Mouse (Mus musculus) liver, embryonic 14.5 days (tissue): ENCODE measurements around the gene Serpinb1b. TPM values are rescaled to one million over a fixed set of nuclear protein-coding genes. Genes with fewer than 3 reads are reported as not detected.
"Not testable (repeated sequence)": the region's sequence is repeated elsewhere in the genome, so short reads cannot be mapped to it uniquely, and the experiment has no call there.

Source experiments
- ATAC-seq: fragments of 200-750 bp; cut with Nextera tagmentation; 2 replicates; pipeline ENCODE4 v1.8.0; 2017; ENCODE audit warnings: moderate number of reproducible peaks, mild to moderate bottlenecking, moderate library complexity; ENCODE audit not compliant: insufficient read depth
- DNase-seq, 3 experiments: peaks; one replicate each; pipeline ENCODE4 v3.0.0-alpha.2; 2012 to 2013; ENCODE audit warnings: low read depth in 3 of 3, low spot score in 3 of 3
- H3K27ac ChIP-seq: fragments of 300-500 bp; sonication (generic); 2 replicates; pipeline ENCODE4 v1.5.1; 2014; ENCODE audit warnings: moderate library complexity, mild to moderate bottlenecking, control low read depth, inconsistent platforms
- H3K27me3 ChIP-seq: fragments of 300-500 bp; sonication (generic); 2 replicates; pipeline ENCODE4 v1.6.1; 2014; ENCODE audit warnings: mild to moderate bottlenecking, low read length, moderate library complexity; ENCODE audit not compliant: control insufficient read depth, insufficient read depth
- H3K36me3 ChIP-seq: fragments of 300-500 bp; sonication (generic); replicated peaks from 2 replicates; pipeline ENCODE4 v1.6.1; 2014; ENCODE audit warnings: low read depth; ENCODE audit not compliant: control insufficient read depth, insufficient read depth
- H3K4me1 ChIP-seq, 2 experiments: fragments of 200-500 bp in 1 of 2; fragments of 300-500 bp in 1 of 2; sonication (generic) in 1 of 2; replicated peaks; 2 replicates each; pipeline ENCODE4 v1.6.1; 2012 to 2014; ENCODE audit warnings: antibody characterized with exemption in 1 of 2, inconsistent platforms in 1 of 2, low read length in 1 of 2; ENCODE audit not compliant: control insufficient read depth in 2 of 2, insufficient read depth in 2 of 2
- H3K4me2 ChIP-seq: fragments of 300-500 bp; sonication (generic); 2 replicates; pipeline ENCODE4 v1.6.1; 2014; ENCODE audit warnings: low read depth, mild to moderate bottlenecking, control low read depth, moderate library complexity
- H3K4me3 ChIP-seq, 2 experiments: fragments of 200-500 bp in 1 of 2; fragments of 300-500 bp in 1 of 2; sonication (generic) in 1 of 2; 2 replicates each; pipeline ENCODE4 v1.5.1; 2012 to 2014; ENCODE audit warnings: low read depth in 2 of 2, low read length in 2 of 2, mild to moderate bottlenecking in 2 of 2, control low read depth in 1 of 2, inconsistent platforms in 1 of 2, moderate library complexity in 1 of 2; ENCODE audit not compliant: insufficient read depth in 1 of 2
- H3K9ac ChIP-seq: fragments of 300-500 bp; sonication (generic); replicated peaks from 2 replicates; pipeline ENCODE4 v1.6.1; 2014; ENCODE audit warnings: mild to moderate bottlenecking, control low read depth, moderate library complexity
- H3K9me3 ChIP-seq: fragments of 300-500 bp; sonication (generic); 2 replicates; pipeline ENCODE4 v1.6.1; 2016; ENCODE audit warnings: low read length, mixed read lengths; ENCODE audit not compliant: control insufficient read depth
- CTCF ChIP-seq: IDR thresholded peaks from 2 replicates; pipeline ENCODE4 v1.5.1; 2016; ENCODE audit warnings: antibody characterized with exemption, low read depth, control low read depth
- EP300 ChIP-seq: IDR thresholded peaks from 2 replicates; pipeline ENCODE4 v1.6.1; 2016; ENCODE audit warnings: antibody characterized with exemption, low read depth
- WGBS: fragments of 180-500 bp; shearing (Covaris S2); extraction: QIAGEN DNeasy Blood & Tissue Kit; methylation state at CpG from one replicate; pipeline ENCODE4 v1.1.7; 2014; ENCODE audit not compliant: insufficient replicate concordance; 5-methylcytosine and 5-hydroxymethylcytosine counted together
- polyA plus RNA-seq, 2 experiments: library from polyadenylated mRNA; depleted of rRNA in 1 of 2; stranded (reverse) in 1 of 2; unstranded in 1 of 2; fragments of >200 nt; fragmentation: Nextera tagmentation in 1 of 2; extraction: Ambion mirVana in 1 of 2; gene quantifications; 2 replicates each; pipeline versions ENCODE4 v1.2.1 to v1.2.3; 2012 to 2014

The Serpinb1b gene
- polyA plus RNA-seq (2012; rRNA removed) (0.02 TPM in 1 of 2 replicates, not detected in the other), polyA plus RNA-seq (2014; fragmentation: Nextera tagmentation; extraction: Ambion mirVana) (0.23 TPM in 1 of 2 replicates, not detected in the other)

- no peaks in the 10 kb centered on the region for H3K27me3 ChIP-seq
- no peak within 1 kb of the TSS for H3K27ac ChIP-seq
- ATAC-seq (no peak), DNase-seq (no peak)
- H3K4me3 ChIP-seq, result no peak within 1 kb of the TSS
- no peaks in the 10 kb centered on the region for H3K9me3 ChIP-seq
- no peak within 1 kb of the TSS for H3K4me2 ChIP-seq
- H3K9ac ChIP-seq, result no peak within 1 kb of the TSS
- TF ChIP-seq EP300 (no peak), CTCF (no peak)
- no peaks in the 10 kb centered on the region for H3K4me1 ChIP-seq
- no peaks in the 10 kb centered on the region for H3K36me3 ChIP-seq
- WGBS, result 53% methylated on average over 3 of the region's 3 CpGs
Observed at GRCm38 (mm10) chr13:33078056-33078705, at the start of gene Serpinb1b. Gene Serpinb1b (plus strand): TSS chr13:33078575.

GRCm38 (mm10) chr13:33029478-33029877 lies 48.9 kb upstream of the Serpinb1b start:
- not testable (repeated sequence) for H3K9ac ChIP-seq, H3K36me3 ChIP-seq, H3K4me3 ChIP-seq, DNase-seq, ATAC-seq, H3K4me1 ChIP-seq, H3K27me3 ChIP-seq, H3K9me3 ChIP-seq, H3K4me2 ChIP-seq, H3K27ac ChIP-seq
- WGBS, result 81% methylated on average over 2 of the region's 2 CpGs

GRCm38 (mm10) chr13:33030281-33030680 lies 48.1 kb upstream of the Serpinb1b start:
- H3K9ac ChIP-seq, result no peak overlapping the region
- whole genome bisulfite sequencing, result 73% methylated on average over 2 of the region's 3 CpGs
- H3K4me2 ChIP-seq, result no peak overlapping the region
- ATAC-seq, result no peak
- DNase-seq, result no peak
- H3K27ac ChIP-seq, result no peak overlapping the region
- no peak overlapping the region for H3K4me3 ChIP-seq
- H3K36me3 ChIP-seq, result no peaks in the 10 kb centered on the region
- no peaks in the 10 kb centered on the region for H3K27me3 ChIP-seq
- no peaks in the 10 kb centered on the region for H3K9me3 ChIP-seq
- H3K4me1 ChIP-seq, result no peaks in the 10 kb centered on the region; a peak in 1 of 4 replicates
- TF ChIP-seq EP300, result no peak
- TF ChIP-seq CTCF, result no peak

- H3K9me3 ChIP-seq, result no peaks in the 10 kb centered on the region
- H3K4me3 ChIP-seq, result no peak overlapping the region
- no peak for DNase-seq
- WGBS, result 50% methylated on average over 1 of the region's 1 CpGs
- no peaks in the 10 kb centered on the region for H3K36me3 ChIP-seq
- H3K27me3 ChIP-seq, result no peaks in the 10 kb centered on the region
- TF ChIP-seq EP300, result no peak
- TF ChIP-seq CTCF, result no peak
- H3K9ac ChIP-seq, result no peak overlapping the region
- no peak for ATAC-seq
- no peak overlapping the region for H3K4me2 ChIP-seq
- no peak overlapping the region for H3K27ac ChIP-seq
- no peaks in the 10 kb centered on the region for H3K4me1 ChIP-seq
Observed at GRCm38 (mm10) chr13:33035506-33035905, 42.9 kb upstream of the Serpinb1b start.

GRCm38 (mm10) chr13:33043542-33043941 lies 34.8 kb upstream of the Serpinb1b start:
- Histone ChIP-seq H3K27me3 (no peaks in the 10 kb centered on the region), H3K9me3 (no peaks in the 10 kb centered on the region), H3K4me2 (no peak overlapping the region), H3K9ac (no peak overlapping the region), H3K27ac (no peak overlapping the region), H3K4me1 (peaks cover 3 to 4% of the 10 kb centered on the region in 2 experiments), H3K36me3 (no peaks in the 10 kb centered on the region), H3K4me3 (no peak overlapping the region)
- ATAC-seq (no peak), DNase-seq (no peak)
- WGBS, result 73% methylated on average over 3 of the region's 3 CpGs
- TF ChIP-seq CTCF, result no peak
- no peak for TF ChIP-seq EP300
